Mouse (Mus musculus) stomach, postnatal 0 days (tissue): ENCODE measurements around the gene Aatk.

Source experiments
- CTCF ChIP-seq: IDR thresholded peaks from 2 replicates; pipeline ENCODE4 v1.5.1; 2016; ENCODE audit warnings: antibody characterized with exemption, low read depth, mild to moderate bottlenecking, moderate library complexity
- EP300 ChIP-seq: optimal IDR thresholded peaks from 2 replicates; pipeline ENCODE3; 2016; ENCODE audit warnings: antibody characterized with exemption

DNA sequence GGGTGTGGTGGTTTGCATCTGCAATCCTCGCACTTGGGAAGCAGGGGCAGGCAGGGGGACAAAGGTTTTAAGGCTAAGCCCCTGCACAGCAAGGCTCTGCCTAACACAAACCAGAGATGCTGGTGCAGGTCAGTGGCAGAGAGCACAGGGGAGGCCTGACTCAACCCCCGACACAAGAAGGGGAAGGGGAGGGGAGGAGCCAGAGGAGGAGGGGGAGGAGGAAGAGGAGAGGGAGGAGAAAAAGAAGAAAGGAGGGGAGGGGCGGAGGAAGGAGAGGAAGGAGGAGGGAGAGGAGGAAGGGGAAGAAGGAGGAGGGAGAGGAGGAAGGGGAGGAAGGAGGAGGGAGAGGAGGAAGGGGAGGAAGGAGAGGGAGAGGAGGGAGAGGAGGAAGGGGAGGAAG, 12.7 kb downstream of the Aatk start:
- TF ChIP-seq CTCF: no peak
- TF ChIP-seq EP300: no peak
